Mouse (Mus musculus) bone marrow, adult 2 months (tissue): ENCODE measurements at regions not wholly inside any gene's neighbourhood (a gene's known extent, or its start where the extent isn't known, plus 50 kb on each side); places are given as distances from the start of the nearest gene placed in this dataset.

ENCODE experiments used
- CTCF ChIP-seq: fragments of 200-500 bp; IDR thresholded peaks from 2 replicates; pipeline ENCODE4 v1.5.1; 2011; ENCODE audit warnings: low read length, control low read depth; ENCODE audit not compliant: control insufficient read depth, insufficient read depth
- POLR2A ChIP-seq: fragments of 200-500 bp; IDR thresholded peaks from 2 replicates; pipeline ENCODE4 v1.6.1; 2011; ENCODE audit warnings: low read depth, mild to moderate bottlenecking, control low read depth, low read length, borderline replicate concordance; ENCODE audit not compliant: control insufficient read depth

GRCm38 (mm10) chr17:48789846-48790245 is 142.3 kb upstream of the Lrfn2 start:
- TF ChIP-seq POLR2A: no peak
- no peak for TF ChIP-seq CTCF
